Mouse (Mus musculus) layer of hippocampus, adult 8-10 months (tissue): ENCODE results near the gene Fndc5. TPM values are rescaled to one million over a fixed set of nuclear protein-coding genes. Genes with fewer than 3 reads are reported as not detected.
A peak's percentile ranks its signal among the peaks of the same experiment; 100 is the strongest.

Experiments
- DNase-seq, 2 experiments: peaks; one replicate each; pipeline ENCODE4 v3.0.0; 2022; ENCODE audit warnings: low spot score in 2 of 2
- total RNA-seq, 4 experiments: library from RNA; stranded (reverse); gene quantifications; 2 replicates each; pipeline ENCODE4 v1.2.4; 2022

The Fndc5 gene
- total RNA-seq, 4 experiments from 2014 or later, result 65.6 to 77.6 (median 69.9) TPM

- DNase-seq, result no peak
Measured at GRCm38 (mm10) chr4:129145943-129146342, 9.1 kb downstream of the Fndc5 start.

GRCm38 (mm10) chr4:129146392-129146791, 9.6 kb downstream of the Fndc5 start:
- DNase-seq, result no peak

GRCm38 (mm10) chr4:129147552-129148103, 10.8 kb downstream of the Fndc5 start:
- DNase-seq, result no peak

- no peak for DNase-seq
Measured at GRCm38 (mm10) chr4:129149321-129149720, 12.5 kb downstream of the Fndc5 start.

GRCm38 (mm10) chr4:129151276-129151811, 14.5 kb downstream of the Fndc5 start:
- no peak for DNase-seq

DNA sequence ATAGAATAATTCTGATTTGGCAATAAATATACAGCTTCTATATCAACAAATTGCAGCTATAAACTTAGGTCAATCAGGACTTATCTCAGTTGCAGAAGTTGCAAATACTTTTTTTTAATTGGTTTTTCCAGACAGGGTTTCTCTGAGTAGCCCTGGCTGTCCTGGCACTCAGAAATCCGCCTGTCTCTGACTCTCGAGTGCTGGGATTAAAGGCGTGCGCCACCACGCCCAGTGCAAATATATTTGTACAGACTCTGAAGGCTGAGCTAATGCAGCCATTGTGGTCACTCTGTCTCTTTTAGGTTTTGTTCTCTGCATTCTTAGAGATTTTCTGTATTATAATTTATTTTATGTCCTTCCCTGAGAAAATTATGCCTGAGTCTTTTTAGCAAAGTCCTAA, 20.7 kb downstream of the Fndc5 start:
- DNase-seq, result no peak

- no peak for DNase-seq
Measured at GRCm38 (mm10) chr4:129158549-129158948, 21.8 kb downstream of the Fndc5 start.

DNA sequence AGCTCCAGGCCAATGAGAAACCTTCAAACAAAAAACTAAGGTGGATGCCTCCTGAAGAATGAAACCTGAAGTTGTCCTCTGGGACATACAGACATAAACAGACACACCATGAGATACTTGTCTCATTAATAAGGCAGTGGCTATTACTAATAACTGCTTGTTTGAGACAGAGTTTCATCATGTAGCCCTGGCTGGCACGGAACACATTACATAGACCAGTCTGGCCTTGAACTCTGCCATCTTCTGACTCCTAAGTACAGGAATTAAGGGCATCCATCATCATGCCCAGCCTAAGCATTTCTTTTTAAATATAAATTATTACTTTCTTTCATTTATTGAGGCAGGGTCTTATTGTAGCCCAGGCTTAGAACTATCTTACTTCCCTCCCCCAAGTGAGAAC, 24.3 kb downstream of the Fndc5 start:
- DNase-seq, result no peak

- DNase-seq, result no peak
Measured at GRCm38 (mm10) chr4:129161581-129162255, 24.9 kb downstream of the Fndc5 start.

DNA sequence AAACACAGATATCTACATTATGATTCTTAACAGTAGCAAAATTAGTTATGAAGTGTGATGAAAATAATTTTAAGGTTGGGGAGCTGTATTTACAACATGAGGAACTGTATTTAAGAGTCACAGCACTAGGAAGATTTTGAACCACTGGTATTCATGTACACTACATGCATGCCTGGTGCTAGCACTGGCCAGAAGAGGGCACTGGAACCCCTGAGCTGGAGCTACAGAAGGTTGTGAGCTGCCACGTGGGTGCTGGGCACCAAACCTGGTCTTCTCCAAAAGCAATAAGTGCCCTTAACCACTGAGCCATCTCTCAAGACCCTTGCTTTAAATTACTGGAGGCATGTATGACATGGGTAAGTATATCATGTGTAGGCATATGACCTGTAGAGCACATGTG, 35.7 kb downstream of the Fndc5 start:
- DNase-seq, result no peak

DNA sequence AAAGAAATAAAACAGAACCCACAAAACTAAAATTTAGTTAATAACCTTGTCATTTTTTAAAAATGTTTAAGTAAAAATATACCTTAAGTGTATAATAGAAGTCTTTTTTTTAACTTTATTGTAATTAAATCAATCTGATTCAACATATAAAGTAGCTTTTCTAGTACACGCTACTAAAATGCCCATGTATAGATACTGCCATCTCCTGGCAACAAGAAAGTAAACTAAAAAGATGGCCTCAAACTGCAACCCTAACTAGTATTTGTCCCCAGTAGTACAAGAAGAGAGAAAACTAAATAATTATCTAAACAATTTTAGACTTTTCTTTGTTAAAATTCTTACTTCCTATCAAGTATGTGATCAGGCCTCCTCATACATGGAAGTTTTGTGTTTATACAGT, 42.8 kb downstream of the Fndc5 start:
- DNase-seq, result no peak

DNA sequence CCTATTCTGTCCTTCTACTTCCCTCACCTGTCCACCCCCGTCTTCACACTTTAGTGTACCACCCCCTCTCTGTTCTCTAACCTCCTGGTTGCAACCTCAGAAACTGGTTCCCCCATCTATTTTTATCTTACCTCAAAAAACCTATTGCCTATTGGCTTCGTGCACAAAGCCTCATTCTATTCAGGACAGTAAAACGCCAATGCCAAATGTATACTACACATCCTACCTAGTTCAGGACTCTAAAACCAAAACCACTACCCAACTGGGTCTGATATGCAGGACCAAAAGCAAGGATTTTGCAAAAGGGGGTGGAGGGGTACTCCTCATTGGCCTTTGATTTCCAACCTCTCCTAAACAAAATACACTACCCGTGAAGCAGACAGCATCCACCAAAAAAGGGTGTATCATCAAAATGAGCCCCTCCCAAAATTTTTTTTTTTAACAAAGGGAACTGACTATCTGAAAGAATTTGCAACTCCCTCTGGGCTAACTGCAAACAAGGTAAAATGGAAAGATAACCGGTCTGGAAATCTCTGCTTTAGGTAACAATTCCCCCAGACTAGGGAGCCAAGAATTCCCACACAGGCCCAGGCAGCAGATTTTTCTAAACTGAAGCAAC, 51.4 kb downstream of the Fndc5 start:
- DNase-seq, result no peak

- DNase-seq, result peak; percentile 28 to 42
Measured at GRCm38 (mm10) chr4:129188803-129189541, 52.2 kb downstream of the Fndc5 start.

DNA sequence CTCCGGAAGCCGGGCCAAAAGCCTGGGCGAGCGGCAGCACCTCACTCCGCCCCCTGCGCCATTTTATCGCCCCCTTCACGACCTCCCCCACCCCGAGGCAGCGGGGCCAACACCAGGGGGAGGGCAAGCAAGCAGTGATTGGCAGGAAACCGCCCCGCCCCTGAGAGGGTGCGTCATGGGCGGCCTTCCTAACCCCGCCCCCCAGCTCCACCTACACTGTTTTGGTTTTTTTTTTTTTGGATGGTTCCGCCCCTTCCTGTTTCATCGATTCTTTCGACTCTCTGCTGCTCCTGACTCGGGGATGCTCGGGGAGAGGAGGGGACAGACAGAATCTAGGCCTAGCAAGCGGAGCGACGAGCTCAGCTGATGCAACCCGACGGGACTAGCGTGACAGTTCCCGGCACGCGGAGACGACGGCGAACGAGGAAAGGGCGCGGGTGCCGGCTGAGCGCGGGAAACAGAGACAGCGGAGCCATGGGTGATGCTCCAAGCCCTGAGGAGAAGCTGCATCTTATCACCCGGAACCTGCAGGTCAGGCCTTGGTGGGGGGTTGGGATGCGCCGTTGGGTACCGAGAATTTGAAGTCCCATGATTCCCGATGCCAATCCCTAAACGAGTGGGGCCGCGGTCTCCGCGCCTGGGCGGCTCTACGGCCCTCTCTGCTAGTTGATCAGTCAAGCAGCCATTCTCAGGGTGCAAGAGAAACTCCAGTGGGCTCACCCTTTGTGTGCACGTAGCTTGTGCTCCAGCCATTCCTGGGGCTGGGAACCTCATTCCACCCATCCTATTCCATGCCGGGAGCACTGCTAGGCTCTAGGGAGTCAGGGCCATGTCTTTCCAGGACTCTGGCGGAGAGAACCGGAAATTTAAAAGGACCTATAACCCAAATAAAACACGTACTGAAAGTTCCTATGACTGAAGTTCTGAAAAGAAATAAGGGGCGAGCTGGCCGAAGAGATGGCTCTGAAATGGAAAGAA, 53.0 kb downstream of the Fndc5 start, which contains the start of the genes S100pbp and Yars:
S100pbp (minus strand) TSS at position 186 of the 978 bp plus-strand sequence.
Yars (plus strand) TSS at position 219 of the 978 bp plus-strand sequence.
- DNase-seq, result peak; percentile 94 to 95

DNA sequence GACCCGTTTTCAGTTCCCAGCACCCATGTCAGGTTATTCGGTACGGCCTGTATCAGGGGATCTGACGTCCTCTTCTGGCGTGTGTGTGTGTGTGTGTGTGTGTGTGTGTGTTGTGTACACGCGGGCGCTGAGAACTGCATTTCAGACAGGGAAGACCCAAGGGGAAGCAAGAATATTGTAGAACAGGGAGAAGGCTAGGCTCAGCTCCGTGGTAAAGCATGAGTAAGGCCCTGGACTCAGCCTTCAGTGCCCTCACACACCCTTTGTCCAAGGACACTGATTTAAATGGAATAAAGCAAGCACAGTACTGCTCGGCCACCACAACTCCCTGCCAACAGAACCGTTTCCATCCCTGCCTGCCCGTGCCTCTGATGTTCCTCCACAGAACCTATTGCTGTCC, 53.7 kb downstream of the Fndc5 start:
- DNase-seq, result no peak

- no peak for DNase-seq
Measured at GRCm38 (mm10) chr4:129191691-129192090, 54.9 kb downstream of the Fndc5 start.
